ENCODE assay signal across 7 mouse cellular contexts in genomic region chr7:123108058-123109055, GRCm38 (mm10). TPM values are rescaled to one million over a fixed set of nuclear protein-coding genes. Genes with fewer than 3 reads are reported as not detected.
DNase-seq lines count a peak whose midpoint lies in the region; ATAC-seq and TF ChIP-seq lines count a peak whose summit lies in the region.

No protein-coding gene starts in this region.

- H3K4me1 ChIP-seq in liver, postnatal 0 days (ENCODE audit: insufficient read depth) = 0 out of 2 replicates have a peak, but pooled peaks cover 4% of the 10 kb centered on the region
- no peaks in the 10 kb centered on the region for H3K4me1 ChIP-seq in hindbrain, embryonic 16.5 days (ENCODE audit: control insufficient read depth, insufficient read depth, low read depth, low read length)

- no peak overlapping the region for H3K4me3 ChIP-seq in layer of hippocampus, adult 2 months
- no peak overlapping the region for H3K4me3 ChIP-seq in liver, postnatal 0 days (ENCODE audit: low read depth, low read length)
- H3K4me3 ChIP-seq in hindbrain, embryonic 16.5 days (ENCODE audit: low read length) = no peak overlapping the region

- peak; percentile 23 to 55 for DNase-seq in layer of hippocampus, adult 2 months (ENCODE audit: low spot score in 2 of 2)
- DNase-seq in layer of hippocampus, postnatal 25 days (ENCODE audit: extremely low spot score in 1 of 2, low spot score in 1 of 2) = no peak
- DNase-seq in MEL-GATA-1-ER (ENCODE audit: extremely low read depth, low read depth) = peak; percentile 71
- DNase-seq in c-Kit-positive CD71-positive TER-119-negative erythroid progenitor cells, embryonic 14.5 days (ENCODE audit: low read depth) = peak; percentile 50
- no peak for DNase-seq in liver, postnatal 0 days
- no peak for DNase-seq in gastrocnemius, postnatal 25 days

- TF ChIP-seq CTCF in layer of hippocampus, adult 2 months (conservative IDR thresholded peaks at IDR 0.05) = no peak
- no peak for TF ChIP-seq CTCF in liver, postnatal 0 days (IDR thresholded peaks at IDR 0.05; ENCODE audit: low read depth)

- TF ChIP-seq EP300 in liver, postnatal 0 days (IDR thresholded peaks at IDR 0.05; ENCODE audit: low read depth) = no peak

- H3K9ac ChIP-seq in liver, postnatal 0 days (replicated peaks) = no peak overlapping the region
- H3K9ac ChIP-seq in hindbrain, embryonic 16.5 days (ENCODE audit: low read depth, low read length) = no peak overlapping the region

- 40% methylated on average over 13 of the region's 13 CpGs for WGBS in liver, postnatal 0 days (ENCODE audit: insufficient replicate concordance)
- WGBS in hindbrain, embryonic 16.5 days = 67% methylated on average over 13 of the region's 13 CpGs

- no peak overlapping the region for H3K27ac ChIP-seq in layer of hippocampus, adult 2 months
- H3K27ac ChIP-seq in liver, postnatal 0 days (ENCODE audit: low read depth) = no peak overlapping the region
- H3K27ac ChIP-seq in hindbrain, embryonic 16.5 days (ENCODE audit: low read depth, low read length) = no peak overlapping the region; the same call in 1 of the 2 replicates

- H3K36me3 ChIP-seq in liver, postnatal 0 days (replicated peaks; ENCODE audit: insufficient read depth, low read length) = no peaks in the 10 kb centered on the region
- H3K36me3 ChIP-seq in hindbrain, embryonic 16.5 days (ENCODE audit: control insufficient read depth, insufficient read depth, low read length) = no peaks in the 10 kb centered on the region

- no peak overlapping the region for H3K4me2 ChIP-seq in liver, postnatal 0 days (ENCODE audit: low read depth, low read length)
- H3K4me2 ChIP-seq in hindbrain, embryonic 16.5 days (ENCODE audit: low read length) = no peak overlapping the region

- H3K9me3 ChIP-seq in liver, postnatal 0 days (ENCODE audit: low read length) = no peaks in the 10 kb centered on the region
- H3K9me3 ChIP-seq in hindbrain, embryonic 16.5 days (ENCODE audit: control insufficient read depth, low read length) = no peaks in the 10 kb centered on the region

- peak; percentile 88 for ATAC-seq in liver, postnatal 0 days
- no peak for ATAC-seq in hindbrain, embryonic 16.5 days

- H3K27me3 ChIP-seq in liver, postnatal 0 days (ENCODE audit: insufficient read depth, low read length) = no peaks in the 10 kb centered on the region
- no peaks in the 10 kb centered on the region for H3K27me3 ChIP-seq in hindbrain, embryonic 16.5 days (replicated peaks; ENCODE audit: control insufficient read depth, insufficient read depth, low read length)

RNA-seq across cellular contexts. Expression of gene Tnrc6a, which starts 15.3 kb away (rescaled TPM):
- 10 to 100 TPM; 49.5 to 53.9 TPM for total RNA-seq in layer of hippocampus, adult 2 months (2021)
- total RNA-seq in layer of hippocampus, postnatal 25 days (2021) = 10 to 100 TPM; 37.6 to 48.7 TPM
- 26.8 and 28.9 TPM in 2 replicates for polyA plus RNA-seq in liver, postnatal 0 days (2015; fragmentation: Nextera tagmentation; extraction: Ambion mirVana)
- total RNA-seq in gastrocnemius, postnatal 25 days (2021) = 10 to 100 TPM; 18.9 to 20.4 TPM
- polyA plus RNA-seq in hindbrain, embryonic 16.5 days (2015; fragmentation: Nextera tagmentation; extraction: Ambion mirVana) = 37.3 and 38.8 TPM in 2 replicates

Comparison
In these comparisons a context has a peak if more than half of its experiments do, and no peak if none do; other contexts are left out.
1. DNase-seq: peak in layer of hippocampus, adult 2 months (2 of 2), MEL-GATA-1-ER (single experiment) and c-Kit-positive CD71-positive TER-119-negative erythroid progenitor cells, embryonic 14.5 days (single experiment); none in layer of hippocampus, postnatal 25 days (0 of 2), liver, postnatal 0 days (single experiment) and gastrocnemius, postnatal 25 days (single experiment).